Mouse (Mus musculus) NIH3T3 (cell line): ENCODE measurements around the gene B3galt5.
"Not testable (repeated sequence)": the region's sequence is repeated elsewhere in the genome, so short reads cannot be mapped to it uniquely, and the experiment has no call there.

Experiments used
- DNase-seq: peaks from one replicate; pipeline ENCODE4 v3.0.0-alpha.2; 2012; ENCODE audit warnings: low read depth

The B3galt5 gene

DNA sequence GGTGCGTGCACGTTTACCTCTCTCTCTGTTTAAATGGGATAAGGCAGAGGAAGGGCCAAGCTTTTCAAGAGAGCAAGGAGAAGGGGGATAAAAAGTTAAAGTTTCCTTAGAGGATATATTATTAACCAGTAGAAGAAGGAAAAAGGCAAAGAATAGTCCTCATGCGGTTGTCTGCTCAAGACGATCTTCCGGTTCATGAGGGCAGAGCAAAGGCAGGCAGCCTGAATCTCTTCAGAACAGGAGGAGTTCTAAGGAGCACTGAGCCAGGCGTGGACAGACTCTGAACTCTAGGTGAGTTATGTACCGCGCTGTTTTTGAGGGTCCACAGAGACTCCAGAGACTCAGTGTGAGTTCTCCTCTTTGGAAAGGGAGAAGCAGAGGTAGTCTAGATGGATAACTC is 22.8 kb downstream of the B3galt5 start:
- no peak for DNase-seq

DNA sequence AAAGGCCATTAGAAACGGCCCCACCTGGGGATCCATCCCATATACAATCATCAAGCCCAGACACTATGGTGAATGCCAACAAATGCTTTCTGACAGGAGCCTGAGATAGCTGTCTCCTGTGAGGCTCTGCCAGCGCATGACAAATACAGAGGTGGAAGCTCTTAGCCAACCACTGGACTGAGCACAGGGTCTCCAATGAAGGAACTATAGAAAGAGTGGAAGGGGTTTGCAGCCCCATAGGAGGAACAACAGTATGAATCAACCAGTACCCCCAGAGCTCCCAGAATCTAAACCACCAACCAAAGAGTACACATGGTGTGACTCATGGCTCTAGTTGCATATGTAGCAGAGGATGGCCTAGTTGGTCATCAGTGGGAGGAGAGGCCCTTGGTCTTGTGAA is 36.1 kb downstream of the B3galt5 start:
- no peak for DNase-seq

- DNase-seq = no peak
Observed at GRCm38 (mm10) chr16:96272929-96273619, 37.5 kb downstream of the B3galt5 start.

DNA sequence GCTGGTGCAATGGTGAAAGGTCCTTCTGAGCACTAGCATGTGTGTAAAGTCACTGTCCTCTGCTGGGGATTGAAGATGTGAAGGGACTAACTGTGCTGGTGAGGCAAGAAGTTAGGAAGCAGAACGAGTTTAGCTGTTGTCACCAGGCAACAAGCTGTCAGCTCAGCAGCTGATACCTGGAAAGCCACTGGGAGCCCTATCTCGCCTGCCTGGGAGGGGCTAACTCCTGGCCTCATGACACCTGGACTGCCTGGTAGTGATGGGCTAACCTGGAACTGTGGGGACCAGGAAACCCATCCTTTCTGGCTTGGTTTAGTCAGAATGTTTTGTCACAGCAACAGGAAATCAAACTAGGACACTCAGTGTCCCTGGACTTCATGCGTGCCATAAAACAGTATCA is 41.0 kb downstream of the B3galt5 start:
- DNase-seq = no peak

DNA sequence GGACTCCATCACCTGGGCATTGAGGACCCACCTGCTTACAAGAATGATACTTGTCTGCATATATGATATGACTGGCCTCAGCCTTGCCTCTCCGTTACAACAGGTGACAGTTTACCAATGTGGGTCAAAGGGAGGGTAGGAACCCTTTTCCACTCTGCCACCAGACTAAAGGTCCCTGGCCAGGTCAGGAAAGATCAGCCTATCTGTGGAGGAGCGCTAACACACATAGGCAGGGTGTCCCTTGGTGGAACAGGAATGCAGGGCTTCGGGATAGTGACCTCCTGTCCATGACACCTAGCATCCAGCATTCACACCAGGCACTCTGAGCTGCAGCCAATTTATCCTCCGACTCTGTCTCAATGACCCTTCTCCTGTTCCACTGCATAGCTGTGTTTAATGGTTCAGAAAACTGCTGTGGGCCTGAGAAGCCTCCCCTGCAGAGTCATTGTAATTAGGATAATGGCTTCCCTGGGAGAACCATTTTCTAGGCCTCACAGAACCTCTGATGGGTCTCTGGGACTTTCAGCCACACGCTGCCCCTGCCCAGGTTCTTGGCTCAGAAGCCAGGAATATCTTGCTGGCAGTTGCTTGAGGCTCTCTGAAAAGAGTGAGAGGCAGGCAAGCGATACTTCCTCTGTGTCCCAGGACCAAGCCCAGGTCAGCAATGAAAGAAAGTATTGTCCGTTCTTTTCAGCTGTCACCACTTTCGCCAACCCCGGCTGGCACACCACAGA is 43.1 kb downstream of the B3galt5 start:
- DNase-seq = no peak

GRCm38 (mm10) chr16:96280719-96281605 is 45.4 kb downstream of the B3galt5 start:
- no peak for DNase-seq

GRCm38 (mm10) chr16:96282566-96282965 is 47.0 kb downstream of the B3galt5 start:
- no peak for DNase-seq

DNA sequence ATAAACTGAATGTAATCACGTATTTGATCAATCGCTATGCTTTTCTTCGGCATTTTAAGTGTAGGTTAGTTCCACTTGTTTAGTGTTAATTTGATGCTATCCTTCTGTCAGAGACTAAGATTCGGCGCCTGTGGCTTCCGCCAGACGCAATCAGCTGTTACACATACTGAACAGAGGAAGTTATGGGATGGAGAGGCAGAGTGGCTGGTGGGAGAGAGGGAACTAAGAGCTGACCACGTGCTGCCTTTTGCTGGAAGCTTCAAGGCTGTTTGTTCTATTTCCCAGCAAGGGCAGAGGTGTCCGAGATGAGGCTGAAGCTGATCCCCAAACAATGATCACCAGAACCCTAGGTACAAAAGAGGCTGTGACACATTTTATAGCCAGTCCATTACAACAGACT is 56.3 kb downstream of the B3galt5 start:
- DNase-seq = no peak

GRCm38 (mm10) chr16:96292530-96293173 is 57.1 kb downstream of the B3galt5 start:
- DNase-seq = no peak

DNA sequence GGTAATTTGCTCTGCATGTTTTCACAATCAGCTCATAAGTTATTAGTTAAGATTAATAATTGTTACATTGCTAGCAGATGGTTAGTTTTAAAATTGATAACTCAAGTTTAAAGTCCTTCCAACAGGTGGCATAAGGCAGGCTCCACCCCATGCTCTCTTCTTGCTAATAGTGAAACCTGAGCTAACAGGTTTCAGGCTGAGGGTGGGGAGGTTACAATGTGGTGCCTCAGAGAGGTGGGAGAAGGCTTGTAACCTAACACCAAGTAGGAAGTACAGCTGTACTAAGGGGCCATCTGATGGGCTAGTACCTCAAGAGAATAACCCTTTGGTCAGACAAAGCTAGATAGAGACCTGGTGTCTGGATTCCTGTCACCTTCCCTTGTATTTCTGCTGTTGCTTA is 62.5 kb downstream of the B3galt5 start:
- no peak for DNase-seq

- no peak for DNase-seq
Observed at GRCm38 (mm10) chr16:96298574-96298973, 63.0 kb downstream of the B3galt5 start.

- no peak for DNase-seq
Observed at GRCm38 (mm10) chr16:96303356-96303755, 67.8 kb downstream of the B3galt5 start.

DNA sequence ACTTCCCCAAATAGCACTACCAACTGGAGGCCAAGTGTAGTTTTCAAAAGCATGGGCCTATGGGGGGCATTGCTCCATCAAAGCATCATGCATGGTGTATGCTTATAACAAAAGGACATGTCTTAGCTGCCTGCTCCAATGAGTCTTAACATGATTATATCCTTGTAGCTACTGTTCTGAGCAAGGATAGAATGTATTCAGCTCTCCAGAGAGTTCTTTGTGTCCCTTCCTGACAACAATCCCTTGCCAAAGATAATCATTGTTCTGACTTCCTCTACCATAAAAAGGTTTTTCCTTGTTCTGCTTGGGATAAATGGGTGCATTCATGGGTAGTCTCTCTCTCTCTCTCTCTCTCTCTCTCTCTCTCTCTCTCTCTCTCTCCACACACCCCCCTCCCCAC is 68.8 kb downstream of the B3galt5 start:
- no peak for DNase-seq

- DNase-seq = no peak
Observed at GRCm38 (mm10) chr16:96306905-96307304, 71.3 kb downstream of the B3galt5 start.

- peak; percentile 17 for DNase-seq
Observed at GRCm38 (mm10) chr16:96317803-96318202, 82.2 kb downstream of the B3galt5 start.

GRCm38 (mm10) chr16:96322739-96323138 is 87.1 kb downstream of the B3galt5 start:
- no peak for DNase-seq

DNA sequence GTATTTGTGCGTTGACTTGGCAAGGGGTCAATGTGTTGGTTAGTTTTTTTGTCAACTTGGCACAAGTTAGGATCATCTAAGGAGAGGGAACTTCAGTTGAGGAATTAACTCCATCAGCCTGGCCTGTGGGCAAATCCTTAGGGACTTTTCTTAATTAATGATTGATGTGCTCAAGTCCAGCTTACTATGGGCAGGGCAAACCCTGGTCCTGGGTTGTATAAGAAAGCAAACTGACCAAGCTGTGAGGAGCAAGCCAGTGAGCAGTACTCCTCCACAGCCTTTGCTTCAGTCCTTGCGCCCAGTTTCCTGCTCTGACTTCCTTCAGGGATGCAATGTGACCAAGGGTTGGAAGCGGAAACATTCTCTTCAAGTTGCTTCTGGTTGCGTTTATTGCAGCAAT is 87.6 kb downstream of the B3galt5 start:
- no peak for DNase-seq

DNA sequence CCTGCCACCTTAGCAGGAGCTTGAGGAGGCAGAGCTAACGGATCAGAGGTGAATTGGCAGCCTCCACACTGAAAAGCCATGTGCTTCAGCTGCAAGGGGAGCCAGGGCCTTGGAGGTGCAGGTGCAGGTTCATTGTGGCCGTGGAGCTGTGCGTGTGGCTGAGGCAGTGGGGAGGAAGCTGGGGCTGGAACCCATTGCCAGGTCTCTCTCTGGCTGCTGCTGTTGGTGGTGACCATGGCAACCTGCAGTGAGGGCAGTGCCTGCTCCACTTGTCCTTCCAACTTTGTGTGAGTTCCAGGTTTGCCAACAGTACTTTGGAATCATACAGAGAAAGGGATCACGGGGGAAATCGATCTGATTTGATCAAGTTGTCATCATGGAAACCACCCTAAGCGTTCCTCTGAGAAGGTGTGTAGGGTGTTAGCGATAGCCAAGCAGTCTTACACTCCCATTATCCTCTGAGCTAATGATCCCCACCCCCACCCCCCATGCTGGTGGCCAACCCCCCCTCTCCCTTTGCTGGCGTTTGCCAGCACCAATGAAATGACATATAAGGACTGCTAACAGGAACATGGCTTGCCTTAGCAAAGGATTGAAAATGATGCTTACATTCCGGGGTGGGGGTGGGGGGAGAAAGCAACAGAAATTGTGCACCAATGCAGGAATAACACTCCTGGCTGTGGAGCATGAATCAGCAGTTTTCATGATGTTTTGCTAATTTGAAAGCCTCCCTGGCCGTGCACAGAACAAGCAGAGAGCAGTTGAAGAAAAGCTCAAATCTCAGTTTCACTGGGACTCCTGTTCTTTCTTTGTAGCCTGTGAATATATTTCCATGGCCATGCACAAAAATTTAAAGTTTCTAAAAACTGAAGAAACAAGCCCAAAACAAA is 90.8 kb downstream of the B3galt5 start:
- DNase-seq = no peak

GRCm38 (mm10) chr16:96327251-96327650 is 91.7 kb downstream of the B3galt5 start:
- not testable (repeated sequence) for DNase-seq

GRCm38 (mm10) chr16:96339570-96339969 is 104.0 kb downstream of the B3galt5 start:
- no peak for DNase-seq

- peak; percentile 69 for DNase-seq
Observed at GRCm38 (mm10) chr16:96341269-96341668, 105.7 kb downstream of the B3galt5 start.
